Mouse (Mus musculus): ENCODE measurements around the gene Dusp8. TPM values are rescaled to one million over a fixed set of nuclear protein-coding genes. Genes with fewer than 3 reads are reported as not detected.
"Not testable (repeated sequence)": the region's sequence is repeated elsewhere in the genome, so short reads cannot be mapped to it uniquely, and the experiment has no call there.

Gene Dusp8
- 5.1 and 5.4 TPM in 2 replicates for polyA plus RNA-seq (2011; ENCODE audit: insufficient read length, low read depth, missing spikeins)

DNA sequence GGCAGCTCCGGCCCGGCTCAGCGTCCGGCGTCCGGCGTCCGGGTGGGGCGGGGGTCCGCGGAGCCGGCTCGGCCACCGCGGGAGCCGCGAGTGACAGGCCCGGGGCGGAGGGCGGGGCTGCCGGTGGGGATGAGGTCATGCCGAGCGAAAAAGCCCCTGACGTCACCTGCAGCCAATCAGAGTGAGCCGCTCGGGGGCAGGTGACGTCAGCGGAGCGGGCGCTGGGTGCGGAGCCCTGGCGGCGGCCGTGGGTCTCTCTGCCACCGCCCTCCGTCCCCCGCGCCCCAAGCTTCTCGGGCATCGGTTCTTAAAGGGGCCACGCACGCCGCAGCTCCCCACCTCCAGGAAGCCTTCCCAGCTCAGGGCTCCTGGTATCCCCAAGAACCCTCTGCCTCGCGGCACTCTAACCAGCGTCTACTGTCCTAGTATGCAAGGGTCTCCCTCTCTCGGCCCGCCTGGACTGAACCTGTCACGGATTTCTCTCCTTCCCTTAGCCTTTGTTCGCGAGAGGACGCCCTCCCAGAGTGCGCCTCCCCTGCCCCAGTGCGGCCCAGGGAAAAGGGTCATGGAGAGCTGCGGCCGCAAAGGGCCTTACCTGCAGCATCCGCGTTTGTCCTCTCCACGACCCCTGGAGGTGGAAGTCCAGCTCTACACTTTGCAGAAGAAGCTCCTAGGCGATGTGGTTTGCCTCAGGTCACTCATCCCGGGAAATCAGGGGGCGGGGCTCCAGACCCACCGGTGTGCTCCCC, at the start of gene Dusp8:
Gene Dusp8 (minus strand): TSS at position 661 of the 749 bp plus-strand sequence.
- Histone ChIP-seq H3K4me1 (ENCODE audit: control insufficient read depth, insufficient read depth, low read length) (peaks cover 6% of the 10 kb centered on the region), H3K27ac (ENCODE audit: insufficient read depth, low read length) (no peak within 1 kb of the TSS)
- TF ChIP-seq POLR2A (IDR thresholded peaks at IDR 0.05; ENCODE audit: low read depth, low read length) (peak; percentile 22; the same call in 1 of the 2 replicates), CTCF (IDR thresholded peaks at IDR 0.05; ENCODE audit: borderline replicate concordance, insufficient read depth, low read length) (peak; percentile 42)

GRCm38 (mm10) chr7:142144507-142144906, 48.9 kb upstream of the Dusp8 start, which contains the start of gene Gm45337:
TSS of gene Gm45337 (minus strand) at chr7:142144607.
- no peaks in the 10 kb centered on the region for H3K4me1 ChIP-seq (ENCODE audit: control insufficient read depth, insufficient read depth, low read length)
- no peak within 1 kb of the TSS for H3K4me3 ChIP-seq (ENCODE audit: insufficient read depth, low read length)
- no peak within 1 kb of the TSS for H3K27ac ChIP-seq (ENCODE audit: insufficient read depth, low read length)
- TF ChIP-seq POLR2A (IDR thresholded peaks at IDR 0.05; ENCODE audit: low read depth, low read length), result no peak
- no peak for TF ChIP-seq CTCF (IDR thresholded peaks at IDR 0.05; ENCODE audit: borderline replicate concordance, insufficient read depth, low read length)

More for the DNA sequence above, at the start of gene Dusp8:
- peak within 1 kb of the TSS; percentile 78 for H3K4me3 ChIP-seq (ENCODE audit: insufficient read depth, low read length)

DNA sequence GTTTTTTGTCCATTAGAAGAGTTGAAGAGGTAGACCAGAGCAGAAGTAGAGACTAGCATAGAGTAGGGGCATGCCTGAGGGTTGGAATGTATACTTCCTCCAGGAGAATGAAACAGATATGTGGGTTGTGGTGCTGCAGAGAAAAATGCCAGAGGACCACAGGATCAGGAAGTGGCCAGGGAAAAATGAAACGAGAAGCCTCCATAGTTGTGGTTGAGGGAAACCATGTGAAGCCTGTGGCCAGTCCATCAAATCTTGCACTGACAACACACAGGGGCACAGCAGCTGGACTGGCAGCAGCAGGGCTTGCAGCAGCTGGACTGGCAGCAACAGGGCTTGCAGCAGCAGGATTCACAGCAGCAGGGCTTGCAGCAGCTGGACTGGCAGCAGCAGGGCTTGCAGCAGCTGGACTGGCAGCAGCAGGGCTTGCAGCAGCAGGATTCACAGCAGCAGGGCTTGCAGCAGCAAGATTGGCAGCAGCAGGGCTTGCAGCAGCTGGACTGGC, 47.9 kb upstream of the Dusp8 start:
- H3K4me3 ChIP-seq (ENCODE audit: insufficient read depth, low read length); H3K27ac ChIP-seq (ENCODE audit: insufficient read depth, low read length); H3K4me1 ChIP-seq (ENCODE audit: control insufficient read depth, insufficient read depth, low read length): not testable (repeated sequence)

GRCm38 (mm10) chr7:142140696-142141095, 45.1 kb upstream of the Dusp8 start:
- no peak overlapping the region for H3K27ac ChIP-seq (ENCODE audit: insufficient read depth, low read length)
- no peaks in the 10 kb centered on the region for H3K4me1 ChIP-seq (ENCODE audit: control insufficient read depth, insufficient read depth, low read length)
- no peak for TF ChIP-seq CTCF (IDR thresholded peaks at IDR 0.05; ENCODE audit: borderline replicate concordance, insufficient read depth, low read length)
- no peak for TF ChIP-seq POLR2A (IDR thresholded peaks at IDR 0.05; ENCODE audit: low read depth, low read length)
- no peak overlapping the region for H3K4me3 ChIP-seq (ENCODE audit: insufficient read depth, low read length)

- not testable (repeated sequence) for H3K27ac ChIP-seq (ENCODE audit: insufficient read depth, low read length); H3K4me1 ChIP-seq (ENCODE audit: control insufficient read depth, insufficient read depth, low read length); H3K4me3 ChIP-seq (ENCODE audit: insufficient read depth, low read length)
Measured at GRCm38 (mm10) chr7:142135934-142136333, 40.3 kb upstream of the Dusp8 start, which contains the start of gene Gm39115. TSS of gene Gm39115 (minus strand) at chr7:142136034.

DNA sequence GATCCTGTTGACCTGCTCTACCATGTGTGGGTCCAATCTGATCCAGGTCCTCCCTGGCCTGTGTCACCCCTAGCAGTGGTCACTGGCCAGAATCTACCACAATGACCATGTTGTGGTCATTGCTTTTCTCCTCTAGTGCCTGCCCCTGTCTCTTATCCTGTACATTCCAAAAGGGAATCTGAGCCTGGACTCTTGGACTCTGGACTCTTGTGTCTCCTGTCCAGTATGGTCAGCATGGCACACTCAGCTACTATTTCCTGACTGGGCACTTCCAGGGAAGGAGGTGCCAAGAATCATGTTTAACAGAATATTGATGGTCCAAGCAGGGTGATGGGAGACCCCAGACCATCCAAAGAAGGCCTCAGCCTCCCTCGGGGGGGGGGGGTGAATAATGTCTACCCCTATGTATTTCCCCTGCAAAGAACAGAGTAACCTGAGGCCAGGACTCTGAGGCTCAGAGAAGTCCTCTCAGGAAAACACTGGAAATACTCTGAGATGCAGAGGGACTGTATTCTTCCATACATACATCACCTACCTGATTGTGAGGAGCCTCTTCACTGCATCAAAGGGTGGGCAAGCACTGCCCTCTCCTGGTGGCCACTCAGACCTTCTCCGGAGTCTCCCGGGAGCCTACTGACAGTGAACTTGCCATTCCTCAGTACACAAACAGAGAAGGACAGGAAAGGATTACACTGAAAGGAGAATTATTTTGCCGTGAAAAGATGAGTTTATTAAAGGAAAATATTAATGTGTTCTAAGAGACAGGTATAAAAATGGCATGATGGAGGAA, 38.8 kb upstream of the Dusp8 start:
- H3K27ac ChIP-seq (ENCODE audit: insufficient read depth, low read length), result no peak overlapping the region
- TF ChIP-seq CTCF (IDR thresholded peaks at IDR 0.05; ENCODE audit: borderline replicate concordance, insufficient read depth, low read length), result peak; percentile 37; the same call in 1 of the 2 replicates
- TF ChIP-seq POLR2A (IDR thresholded peaks at IDR 0.05; ENCODE audit: low read depth, low read length), result no peak
- H3K4me3 ChIP-seq (ENCODE audit: insufficient read depth, low read length), result no peak overlapping the region
- no peaks in the 10 kb centered on the region for H3K4me1 ChIP-seq (ENCODE audit: control insufficient read depth, insufficient read depth, low read length)

DNA sequence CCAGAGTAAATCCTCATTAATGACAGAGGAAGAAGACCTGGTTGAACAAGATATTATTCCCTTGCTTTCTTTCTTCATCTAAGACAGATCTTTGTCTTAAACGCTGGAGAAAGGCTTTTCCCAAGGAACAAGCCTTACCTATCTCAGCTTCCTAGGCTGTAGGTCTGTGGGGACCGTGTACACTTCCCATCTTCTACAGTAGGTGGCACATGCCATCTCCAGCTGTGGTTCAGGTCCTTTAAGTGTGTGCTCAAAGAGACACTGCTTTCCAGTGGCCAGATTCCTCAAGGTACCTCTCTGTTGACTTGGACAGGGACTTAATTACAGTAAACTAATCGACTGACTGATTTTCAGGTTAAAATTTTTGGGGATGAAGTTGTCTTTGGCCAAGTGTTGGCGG, 33.2 kb upstream of the Dusp8 start:
- Histone ChIP-seq H3K4me1 (ENCODE audit: control insufficient read depth, insufficient read depth, low read length) (no peaks in the 10 kb centered on the region), H3K27ac (ENCODE audit: insufficient read depth, low read length) (no peak overlapping the region), H3K4me3 (ENCODE audit: insufficient read depth, low read length) (no peak overlapping the region)
- TF ChIP-seq POLR2A (IDR thresholded peaks at IDR 0.05; ENCODE audit: low read depth, low read length) (no peak), CTCF (IDR thresholded peaks at IDR 0.05; ENCODE audit: borderline replicate concordance, insufficient read depth, low read length) (no peak)

DNA sequence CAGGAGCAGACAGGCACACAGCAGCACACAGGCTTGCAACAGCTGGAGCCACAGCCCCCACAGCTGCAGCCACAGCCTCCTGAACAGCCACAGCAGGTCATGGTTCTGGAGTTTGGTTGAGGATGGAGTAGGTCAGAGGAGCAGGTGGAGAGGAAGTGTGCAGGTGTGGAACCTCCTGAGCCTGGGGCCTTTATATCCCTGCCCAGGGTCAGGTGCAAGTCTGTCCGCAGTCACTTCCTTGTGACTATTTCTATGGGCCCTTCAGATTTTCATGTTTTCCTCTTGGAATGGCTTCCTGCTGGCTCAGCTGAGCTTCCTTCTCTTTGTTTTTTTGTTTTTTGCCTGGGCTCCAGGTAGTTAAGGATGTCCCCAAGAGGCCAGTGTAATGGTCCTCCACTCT, 25.0 kb upstream of the Dusp8 start, which contains the start of gene Gm45618:
Gene Gm45618 (minus strand): TSS at position 101 of the 400 bp plus-strand sequence.
- H3K4me3 ChIP-seq (ENCODE audit: insufficient read depth, low read length); H3K4me1 ChIP-seq (ENCODE audit: control insufficient read depth, insufficient read depth, low read length); H3K27ac ChIP-seq (ENCODE audit: insufficient read depth, low read length): not testable (repeated sequence)

DNA sequence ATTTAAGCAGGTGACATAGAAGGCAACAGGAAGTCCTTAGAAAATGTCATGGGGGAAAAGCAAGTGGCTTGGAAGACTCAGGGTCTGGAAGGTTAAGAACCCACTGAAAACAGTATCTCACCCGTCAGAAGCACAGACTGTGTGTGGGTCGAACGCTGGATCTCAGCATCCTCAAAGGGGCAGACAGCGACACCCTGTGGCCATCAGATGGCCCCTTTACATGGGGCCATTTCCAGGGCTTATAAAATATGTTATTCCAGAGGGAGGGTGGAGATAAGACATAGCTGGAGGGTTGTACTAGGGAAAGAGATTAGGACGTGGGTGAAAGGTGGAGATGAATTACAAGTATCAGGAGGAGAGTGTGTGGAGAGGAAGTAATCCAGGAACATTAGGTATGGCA, 24.0 kb upstream of the Dusp8 start:
- no peak overlapping the region for H3K4me3 ChIP-seq (ENCODE audit: insufficient read depth, low read length)
- peak; percentile 34; the same call in 1 of the 2 replicates for TF ChIP-seq CTCF (IDR thresholded peaks at IDR 0.05; ENCODE audit: borderline replicate concordance, insufficient read depth, low read length)
- no peak for TF ChIP-seq POLR2A (IDR thresholded peaks at IDR 0.05; ENCODE audit: low read depth, low read length)
- H3K27ac ChIP-seq (ENCODE audit: insufficient read depth, low read length), result no peak overlapping the region

DNA sequence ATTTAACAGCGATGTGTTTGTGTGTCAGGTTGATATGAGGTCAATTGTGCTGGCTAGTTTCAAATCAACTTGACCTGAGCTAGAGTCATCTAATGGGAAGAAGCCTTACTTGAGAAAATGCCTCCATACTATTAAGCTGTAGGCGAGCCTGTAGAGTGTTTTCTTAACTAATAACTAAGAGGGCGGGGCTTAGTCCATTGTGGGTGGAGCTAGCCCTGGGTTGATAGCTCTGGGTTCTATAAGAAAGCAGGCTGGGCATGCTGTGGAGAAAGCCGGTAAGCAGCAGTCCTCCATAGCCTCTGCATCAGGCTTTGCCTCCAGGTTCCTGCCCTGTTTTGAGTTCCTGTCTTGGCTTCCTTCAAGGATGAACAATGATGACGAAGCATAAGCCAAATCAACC, 9.1 kb upstream of the Dusp8 start:
- TF ChIP-seq POLR2A (IDR thresholded peaks at IDR 0.05; ENCODE audit: low read depth, low read length) (no peak), CTCF (IDR thresholded peaks at IDR 0.05; ENCODE audit: borderline replicate concordance, insufficient read depth, low read length) (no peak)

More for the DNA sequence above, 24.0 kb upstream of the Dusp8 start:
- no peaks in the 10 kb centered on the region for H3K4me1 ChIP-seq (ENCODE audit: control insufficient read depth, insufficient read depth, low read length)

More for the DNA sequence above, 9.1 kb upstream of the Dusp8 start:
- Histone ChIP-seq H3K4me3 (ENCODE audit: insufficient read depth, low read length) (no peak overlapping the region), H3K27ac (ENCODE audit: insufficient read depth, low read length) (no peak overlapping the region), H3K4me1 (ENCODE audit: control insufficient read depth, insufficient read depth, low read length) (no peaks in the 10 kb centered on the region)

All from embryonic fibroblast, embryonic 13.5 days (primary cell).